ENCODE assay signal across 36 mouse cellular contexts in the genomic region with DNA sequence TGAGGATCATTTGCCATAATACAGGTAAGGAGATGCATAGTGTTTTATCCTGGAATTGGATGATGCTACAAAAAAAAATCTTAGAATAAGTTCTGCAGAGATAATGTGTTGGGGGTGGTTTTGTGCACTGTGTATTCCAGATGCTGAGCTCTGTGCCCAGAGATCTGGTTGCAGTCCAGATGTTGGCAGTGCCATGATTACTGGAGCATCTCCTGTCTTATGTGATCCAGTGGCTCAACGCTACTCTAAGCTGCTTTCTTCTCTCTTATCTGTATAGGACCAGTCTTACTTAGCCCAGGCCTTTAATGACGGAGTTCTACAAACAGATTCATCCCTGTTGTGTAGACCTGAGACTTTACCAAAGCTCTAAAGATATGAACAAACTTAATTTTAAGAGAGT. TPM values are rescaled to one million over a fixed set of nuclear protein-coding genes. Genes with fewer than 3 reads are reported as not detected.
"Had no signal": no experiment of that assay in that cellular context is flagged by ENCODE, and none has a peak within 500 bp of the region (broad histone marks: within the 10 kb centered on the region; RNA-seq: fewer than 3 reads in every experiment).

No protein-coding gene starts in this region.

- H3K36me3 ChIP-seq: heart, embryonic 10.5 days; heart, embryonic 12.5 days; heart, embryonic 13.5 days; heart, embryonic 15.5 days; hindbrain, embryonic 10.5 days; hindbrain, embryonic 12.5 days; hindbrain, embryonic 13.5 days; hindbrain, embryonic 15.5 days; intestine, embryonic 15.5 days had no signal

- H3K9ac ChIP-seq: heart, embryonic 12.5 days; heart, embryonic 13.5 days; heart, embryonic 15.5 days; hindbrain, embryonic 12.5 days; hindbrain, embryonic 13.5 days; hindbrain, embryonic 14.5 days; hindbrain, embryonic 15.5 days; intestine, embryonic 15.5 days had no signal

- ATAC-seq: hindbrain, embryonic 16.5 days; hindbrain, postnatal 0 days; inflammation-experienced regulatory T-cells, adult 6 months; intestine, embryonic 15.5 days; intestine, embryonic 16.5 days; intestine, postnatal 0 days had no signal

- DNase-seq: heart, adult 18-20 months; heart, adult 2 months; heart, postnatal 10 days; heart, postnatal 14 days; heart, postnatal 36 days; heart, postnatal 4 days; kidney, adult 11 months; kidney, adult 18-20 months; kidney, adult 2 months; kidney, adult 8-10 months; kidney, adult 9 months; kidney, postnatal 10 days; kidney, postnatal 14 days; kidney, postnatal 25 days; kidney, postnatal 36 days; kidney, postnatal 4 days; layer of hippocampus, adult 9-11 months; layer of hippocampus, postnatal 36 days had no signal

- H3K4me1 ChIP-seq: hindbrain, embryonic 10.5 days; hindbrain, embryonic 12.5 days; hindbrain, embryonic 13.5 days; hindbrain, embryonic 15.5 days; intestine, embryonic 15.5 days had no signal

- H3K27ac ChIP-seq: heart, adult 2 months; heart, embryonic 10.5 days; heart, embryonic 13.5 days; heart, embryonic 15.5 days; hindbrain, embryonic 10.5 days; hindbrain, embryonic 12.5 days; hindbrain, embryonic 13.5 days; hindbrain, embryonic 14.5 days; hindbrain, embryonic 15.5 days; hindbrain, postnatal 0 days; intestine, embryonic 15.5 days; kidney, postnatal 0 days; layer of hippocampus, adult 2 months had no signal

- H3K4me2 ChIP-seq: heart, embryonic 11.5 days; heart, embryonic 12.5 days; heart, embryonic 13.5 days; heart, embryonic 15.5 days; hindbrain, embryonic 12.5 days; hindbrain, embryonic 13.5 days; hindbrain, embryonic 14.5 days; hindbrain, embryonic 15.5 days; intestine, embryonic 15.5 days had no signal

- H3K4me3 ChIP-seq: heart, adult 2 months; heart, embryonic 10.5 days; heart, embryonic 12.5 days; heart, embryonic 13.5 days; heart, embryonic 15.5 days; hindbrain, embryonic 10.5 days; hindbrain, embryonic 12.5 days; hindbrain, embryonic 13.5 days; hindbrain, embryonic 15.5 days; intestine, embryonic 15.5 days; layer of hippocampus, adult 2 months had no signal

- H3K9me3 ChIP-seq: heart, embryonic 10.5 days; heart, embryonic 12.5 days; heart, embryonic 13.5 days; heart, embryonic 15.5 days; hindbrain, embryonic 10.5 days; hindbrain, embryonic 12.5 days; hindbrain, embryonic 13.5 days; hindbrain, embryonic 15.5 days; intestine, embryonic 15.5 days had no signal

- H3K27me3 ChIP-seq: heart, embryonic 12.5 days; heart, embryonic 13.5 days; heart, embryonic 15.5 days; hindbrain, embryonic 12.5 days; hindbrain, embryonic 13.5 days; hindbrain, embryonic 15.5 days; intestine, embryonic 15.5 days had no signal

RNA-seq across cellular contexts. Expression of gene Cfap54, which starts 10.5 kb away (rescaled TPM):
- polyA plus RNA-seq: intestine, postnatal 0 days had no signal
